In genomic region chr11:119807431-119808031, GRCm38 (mm10) we compare ENCODE assay signal across 12 mouse cellular contexts.
DNase-seq lines count a peak whose midpoint lies in the region; ATAC-seq lines count a peak whose summit lies in the region.
"Had no signal": no experiment of that assay in that cellular context is flagged by ENCODE, and none has a peak within 500 bp of the region (broad histone marks: within the 10 kb centered on the region; RNA-seq: fewer than 3 reads in every experiment).

No protein-coding gene starts in this region.

- H3K27me3 ChIP-seq in forebrain, embryonic 12.5 days, result no peaks in the 10 kb centered on the region
- no peaks in the 10 kb centered on the region for H3K27me3 ChIP-seq in forebrain, embryonic 11.5 days (ENCODE audit: control insufficient read depth, insufficient read depth, low read length)
- no peaks in the 10 kb centered on the region for H3K27me3 ChIP-seq in forebrain, embryonic 10.5 days (ENCODE audit: poor library complexity, severe bottlenecking)
- H3K27me3 ChIP-seq: forebrain, embryonic 13.5 days; heart, embryonic 15.5 days; lung, embryonic 15.5 days had no signal

- no peak overlapping the region for H3K9ac ChIP-seq in forebrain, embryonic 12.5 days
- H3K9ac ChIP-seq in forebrain, embryonic 11.5 days (ENCODE audit: low read length), result no peak overlapping the region
- H3K9ac ChIP-seq: forebrain, embryonic 13.5 days; heart, embryonic 15.5 days; lung, embryonic 15.5 days had no signal

- ATAC-seq in forebrain, embryonic 12.5 days (ENCODE audit: low FRiP score), result no peak
- ATAC-seq in forebrain, embryonic 11.5 days (replicated peaks; ENCODE audit: low FRiP score), result no peak
- ATAC-seq: forebrain, embryonic 13.5 days had no signal

- DNase-seq in forebrain, embryonic 11.5 days (ENCODE audit: low spot score), result no peak
- peak; percentile 61 to 64 for DNase-seq in right cerebral cortex, adult 2 months (ENCODE audit: low spot score in 2 of 2)
- DNase-seq in right cerebral cortex, postnatal 4 days, result no peak
- DNase-seq in lung, postnatal 4 days, result peak; percentile 49 to 53
- no peak for DNase-seq in MN1 (ENCODE audit: low spot score)
- no peak for DNase-seq in heart, adult 9 months (ENCODE audit: low spot score in 2 of 2)
- no peak for DNase-seq in forebrain, embryonic 10.5 days (ENCODE audit: extremely low spot score, low spot score)
- DNase-seq: kidney, postnatal 4 days had no signal

- 80% methylated on average over 7 of the region's 7 CpGs for WGBS in forebrain, embryonic 12.5 days
- 84% methylated on average over 7 of the region's 7 CpGs for WGBS in forebrain, embryonic 11.5 days
- 86% methylated on average over 7 of the region's 7 CpGs for WGBS in forebrain, embryonic 10.5 days

- no peak overlapping the region for H3K4me2 ChIP-seq in forebrain, embryonic 12.5 days
- H3K4me2 ChIP-seq in forebrain, embryonic 11.5 days (ENCODE audit: low read depth, low read length, severe bottlenecking), result no peak overlapping the region
- H3K4me2 ChIP-seq: forebrain, embryonic 13.5 days; heart, embryonic 15.5 days; lung, embryonic 15.5 days had no signal

- peaks cover 26% of the 10 kb centered on the region for H3K36me3 ChIP-seq in forebrain, embryonic 12.5 days (replicated peaks)
- H3K36me3 ChIP-seq in forebrain, embryonic 11.5 days (ENCODE audit: control insufficient read depth, insufficient read depth, low read length), result no peaks in the 10 kb centered on the region
- peaks cover 73% of the 10 kb centered on the region for H3K36me3 ChIP-seq in forebrain, embryonic 10.5 days (replicated peaks)

- H3K4me1 ChIP-seq in forebrain, embryonic 12.5 days, result peaks cover 4% of the 10 kb centered on the region; the same call in 1 of the 2 replicates
- no peaks in the 10 kb centered on the region for H3K4me1 ChIP-seq in forebrain, embryonic 11.5 days (replicated peaks; ENCODE audit: control insufficient read depth, insufficient read depth, low read length)
- H3K4me1 ChIP-seq in forebrain, embryonic 10.5 days, result 0 out of 2 replicates have a peak, but pooled peaks cover 5% of the 10 kb centered on the region

- no peak overlapping the region for H3K4me3 ChIP-seq in forebrain, embryonic 12.5 days (replicated peaks)
- H3K4me3 ChIP-seq in forebrain, embryonic 11.5 days (ENCODE audit: low read depth, low read length), result no peak overlapping the region
- H3K4me3 ChIP-seq in forebrain, embryonic 10.5 days, result no peak overlapping the region
- H3K4me3 ChIP-seq: forebrain, embryonic 13.5 days; heart, embryonic 15.5 days; lung, embryonic 15.5 days had no signal

- peak overlapping the region; percentile 56 for H3K27ac ChIP-seq in forebrain, embryonic 12.5 days
- no peak overlapping the region for H3K27ac ChIP-seq in forebrain, embryonic 11.5 days (ENCODE audit: low read depth, low read length)
- no peak overlapping the region for H3K27ac ChIP-seq in forebrain, embryonic 10.5 days
- H3K27ac ChIP-seq: forebrain, embryonic 13.5 days; heart, embryonic 15.5 days; lung, embryonic 15.5 days had no signal

- H3K9me3 ChIP-seq in forebrain, embryonic 12.5 days, result no peaks in the 10 kb centered on the region
- no peaks in the 10 kb centered on the region for H3K9me3 ChIP-seq in forebrain, embryonic 11.5 days (ENCODE audit: control insufficient read depth, low read length)
- no peaks in the 10 kb centered on the region for H3K9me3 ChIP-seq in forebrain, embryonic 10.5 days
- H3K9me3 ChIP-seq: forebrain, embryonic 13.5 days; heart, embryonic 15.5 days; lung, embryonic 15.5 days had no signal

Comparison
In these comparisons a context has a peak if more than half of its experiments do, and no peak if none do; other contexts are left out.
1. DNase-seq: peak in right cerebral cortex, adult 2 months (2 of 2) and lung, postnatal 4 days (2 of 2); none in forebrain, embryonic 11.5 days (single experiment), right cerebral cortex, postnatal 4 days (single experiment), MN1 (single experiment), heart, adult 9 months (0 of 2) and forebrain, embryonic 10.5 days (single experiment).